Mouse (Mus musculus) heart, embryonic 12.5 days (tissue): ENCODE data around the gene Hdhd3. TPM values are rescaled to one million over a fixed set of nuclear protein-coding genes. Genes with fewer than 3 reads are reported as not detected.
"Not testable (repeated sequence)": the region's sequence is repeated elsewhere in the genome, so short reads cannot be mapped to it uniquely, and the experiment has no call there.

Experiments
- ATAC-seq: fragments of 200-750 bp; cut with Nextera tagmentation; 2 replicates; pipeline ENCODE4 v1.8.0; 2017; ENCODE audit warnings: moderate TSS enrichment, moderate library complexity; ENCODE audit not compliant: insufficient number of reproducible peaks, low FRiP score
- H3K27ac ChIP-seq: fragments of 300-500 bp; sonication (generic); 2 replicates; pipeline ENCODE4 v1.5.1; 2016; ENCODE audit warnings: mild to moderate bottlenecking, moderate library complexity; ENCODE audit not compliant: poor library complexity, severe bottlenecking
- H3K27me3 ChIP-seq: fragments of 300-500 bp; sonication (generic); replicated peaks from 2 replicates; pipeline ENCODE4 v1.6.1; 2016; ENCODE audit warnings: mild to moderate bottlenecking, moderate library complexity
- H3K36me3 ChIP-seq: fragments of 300-500 bp; sonication (generic); 2 replicates; pipeline ENCODE4 v1.6.1; 2016; ENCODE audit warnings: mild to moderate bottlenecking, moderate library complexity
- H3K4me1 ChIP-seq: fragments of 300-500 bp; sonication (generic); replicated peaks from 2 replicates; pipeline ENCODE4 v1.6.1; 2016; ENCODE audit warnings: mild to moderate bottlenecking
- H3K4me2 ChIP-seq: fragments of 300-500 bp; sonication (generic); 2 replicates; pipeline ENCODE4 v1.6.1; 2016; ENCODE audit warnings: mild to moderate bottlenecking, moderate library complexity
- H3K4me3 ChIP-seq: fragments of 300-500 bp; sonication (generic); 2 replicates; pipeline ENCODE4 v1.5.1; 2016; ENCODE audit warnings: mild to moderate bottlenecking
- H3K9ac ChIP-seq: fragments of 300-500 bp; sonication (generic); 2 replicates; pipeline ENCODE4 v1.6.1; 2016; ENCODE audit warnings: mild to moderate bottlenecking, moderate library complexity
- H3K9me3 ChIP-seq: fragments of 300-500 bp; sonication (generic); replicated peaks from 2 replicates; pipeline ENCODE4 v1.6.1; 2016; ENCODE audit warnings: mild to moderate bottlenecking, moderate library complexity
- WGBS: fragments of 180-500 bp; shearing (Covaris S2); methylation state at CpG from one replicate; pipeline ENCODE4 v1.1.7; 2016; 5-methylcytosine and 5-hydroxymethylcytosine counted together
- polyA plus RNA-seq: library from polyadenylated mRNA; unstranded; fragments of >200 nt; fragmentation: Nextera tagmentation; extraction: Ambion mirVana; gene quantifications from 2 replicates; pipeline ENCODE4 v1.2.1, GENCODE M21; 2016

Gene Hdhd3
- polyA plus RNA-seq, 1 experiment from 2014 or later: 8.0 TPM

DNA sequence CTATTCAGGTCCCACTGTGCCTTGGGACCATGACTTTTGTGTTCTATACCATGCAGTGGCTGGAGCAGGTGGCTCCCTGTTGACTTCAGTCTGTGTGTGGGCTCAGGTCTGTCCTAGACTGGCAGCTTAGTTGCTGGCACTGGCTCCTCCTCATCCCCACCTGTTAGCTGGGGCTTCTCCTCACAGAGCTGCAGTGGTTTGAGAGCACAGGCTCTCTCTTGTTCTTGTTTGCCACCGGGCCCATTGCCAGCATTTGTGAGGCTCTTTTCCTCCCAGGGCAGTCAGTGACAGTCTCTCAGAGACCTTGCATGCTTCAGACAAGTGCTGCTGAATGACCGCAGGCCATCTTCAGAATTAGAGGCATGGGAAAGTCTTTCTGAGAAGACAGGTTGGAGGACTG, 10.6 kb downstream of the Hdhd3 start:
- H3K9me3 ChIP-seq: no peaks in the 10 kb centered on the region
- no peak overlapping the region for H3K4me3 ChIP-seq
- no peak overlapping the region for H3K4me2 ChIP-seq
- WGBS: 78% methylated on average over 2 of the region's 2 CpGs
- 0 out of 2 replicates have a peak, but pooled peaks cover 6% of the 10 kb centered on the region for H3K4me1 ChIP-seq
- H3K27me3 ChIP-seq: no peaks in the 10 kb centered on the region
- no peak for ATAC-seq
- H3K9ac ChIP-seq: no peak overlapping the region
- peaks cover 2% of the 10 kb centered on the region; the same call in 1 of the 2 replicates for H3K36me3 ChIP-seq
- no peak overlapping the region for H3K27ac ChIP-seq

DNA sequence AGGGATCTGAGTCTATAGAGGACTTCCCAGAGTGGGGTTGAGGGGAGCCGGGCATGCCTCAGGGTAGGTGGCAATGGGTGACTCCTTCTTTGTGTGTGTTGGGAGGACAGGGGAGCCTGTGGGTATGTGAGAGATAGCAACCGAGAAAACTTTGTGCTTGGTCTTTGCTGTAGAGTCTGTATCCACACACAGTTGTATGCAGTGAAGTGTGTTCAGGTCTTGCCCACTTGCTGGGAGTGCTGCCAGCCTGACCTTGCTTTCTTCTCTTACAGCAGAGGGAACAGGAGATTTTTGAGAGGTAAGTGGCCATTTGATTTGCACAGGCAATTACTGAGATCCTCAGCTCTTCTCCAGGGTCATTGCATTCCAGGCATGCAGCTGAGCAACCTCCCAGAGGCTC, 15.4 kb downstream of the Hdhd3 start:
- 76% methylated on average over 2 of the region's 2 CpGs for WGBS
- ATAC-seq: no peak

DNA sequence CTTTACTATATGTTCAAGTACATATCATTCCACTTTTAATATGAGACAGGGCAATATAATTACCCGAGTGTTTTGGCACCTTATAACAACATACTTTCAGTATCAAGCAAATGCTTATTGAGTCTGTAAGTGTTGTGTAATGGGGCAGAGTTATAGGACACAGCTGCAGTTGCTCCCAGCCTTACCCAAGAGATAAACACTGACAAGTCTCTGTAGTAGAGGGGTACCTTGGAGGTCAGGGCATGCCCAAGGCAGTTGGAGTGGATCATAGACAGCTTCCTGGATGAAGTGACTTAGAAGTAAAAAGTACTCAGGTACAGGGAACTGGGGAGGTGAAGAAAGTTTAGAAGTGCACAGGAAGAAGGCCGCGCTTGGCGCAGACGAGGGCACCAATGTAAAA, 16.1 kb downstream of the Hdhd3 start:
- H3K4me3 ChIP-seq: no peak overlapping the region
- H3K4me2 ChIP-seq: no peak overlapping the region
- 0 out of 2 replicates have a peak, but pooled peaks cover 3% of the 10 kb centered on the region for H3K27me3 ChIP-seq
- no peak for ATAC-seq
- 88% methylated on average over 5 of the region's 5 CpGs for WGBS
- no peaks in the 10 kb centered on the region for H3K9me3 ChIP-seq
- no peaks in the 10 kb centered on the region for H3K4me1 ChIP-seq
- no peak overlapping the region for H3K9ac ChIP-seq
- no peak overlapping the region for H3K27ac ChIP-seq
- H3K36me3 ChIP-seq: no peaks in the 10 kb centered on the region

More for the DNA sequence above, 15.4 kb downstream of the Hdhd3 start:
- H3K4me3 ChIP-seq: no peak overlapping the region
- no peaks in the 10 kb centered on the region for H3K36me3 ChIP-seq
- H3K4me1 ChIP-seq: no peaks in the 10 kb centered on the region
- no peaks in the 10 kb centered on the region for H3K27me3 ChIP-seq
- no peak overlapping the region for H3K27ac ChIP-seq
- no peaks in the 10 kb centered on the region for H3K9me3 ChIP-seq
- no peak overlapping the region for H3K9ac ChIP-seq
- H3K4me2 ChIP-seq: no peak overlapping the region

DNA sequence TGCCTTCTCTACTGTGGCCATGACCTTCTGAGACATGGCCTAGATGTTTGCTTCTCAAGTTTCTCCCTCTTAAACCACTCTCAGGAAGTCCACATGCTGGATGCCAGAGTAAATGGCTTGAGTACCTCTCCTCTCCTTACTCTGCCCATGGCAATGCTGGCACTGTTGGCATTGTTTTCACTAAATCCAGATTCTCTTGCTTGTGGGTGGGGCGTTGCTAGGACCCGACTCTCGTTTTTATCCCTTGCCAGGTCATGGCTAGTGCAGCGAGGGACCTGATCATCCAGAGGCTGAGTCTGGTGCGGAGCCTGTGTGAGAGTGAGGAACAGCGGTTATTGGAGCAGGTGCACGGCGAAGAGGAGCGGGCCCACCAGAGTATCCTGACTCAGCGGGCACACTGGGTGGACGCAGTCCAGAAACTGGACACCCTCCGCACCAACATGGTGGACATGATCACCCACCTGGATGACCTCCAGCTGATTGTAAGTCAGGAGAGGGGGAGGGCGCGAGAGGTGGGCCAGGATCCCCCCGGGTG, 17.0 kb downstream of the Hdhd3 start:
- H3K9me3 ChIP-seq: no peaks in the 10 kb centered on the region
- H3K4me1 ChIP-seq: no peaks in the 10 kb centered on the region
- H3K9ac ChIP-seq: no peak overlapping the region
- peaks cover 11% of the 10 kb centered on the region; the same call in 1 of the 2 replicates for H3K27me3 ChIP-seq
- 90% methylated on average over 15 of the region's 15 CpGs for WGBS
- no peak overlapping the region for H3K4me2 ChIP-seq
- H3K27ac ChIP-seq: no peak overlapping the region
- no peak for ATAC-seq
- no peaks in the 10 kb centered on the region for H3K36me3 ChIP-seq
- no peak overlapping the region for H3K4me3 ChIP-seq

DNA sequence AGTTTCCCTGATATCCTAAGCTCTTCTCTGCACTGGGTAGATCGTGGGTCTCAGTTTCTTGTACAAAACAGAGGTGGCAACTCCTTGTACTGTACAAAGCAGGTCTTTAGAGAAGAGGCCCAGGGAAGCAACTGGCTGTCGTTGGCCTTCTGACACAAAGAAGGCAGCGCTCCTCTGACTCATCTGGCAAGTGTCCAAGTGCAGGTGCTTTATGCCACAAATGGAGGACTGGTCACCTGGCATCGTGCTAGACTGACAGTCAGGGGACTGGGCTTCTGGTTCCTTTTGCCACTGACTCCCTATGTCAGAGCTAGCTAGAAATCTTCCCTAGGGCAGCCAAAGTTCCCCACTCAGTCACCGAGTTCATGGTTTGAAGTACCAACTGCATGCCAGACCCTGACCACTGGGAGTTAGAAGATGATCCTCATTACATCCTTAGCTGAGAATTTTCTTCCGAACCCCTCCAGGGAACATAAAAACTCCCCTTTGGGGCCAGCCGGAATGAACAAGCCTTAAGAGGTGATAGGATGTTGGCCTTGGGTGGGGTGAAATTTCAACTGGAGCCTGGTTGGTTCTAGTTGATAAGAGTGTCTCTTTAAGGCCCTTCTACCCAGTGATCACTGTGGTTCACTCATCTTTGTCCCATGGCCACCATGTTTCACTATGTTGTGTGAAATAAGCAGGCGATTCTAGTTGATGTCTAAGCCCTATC, 17.7 kb downstream of the Hdhd3 start:
- no peak overlapping the region for H3K4me3 ChIP-seq
- 81% methylated on average over 8 of the region's 8 CpGs for WGBS

DNA sequence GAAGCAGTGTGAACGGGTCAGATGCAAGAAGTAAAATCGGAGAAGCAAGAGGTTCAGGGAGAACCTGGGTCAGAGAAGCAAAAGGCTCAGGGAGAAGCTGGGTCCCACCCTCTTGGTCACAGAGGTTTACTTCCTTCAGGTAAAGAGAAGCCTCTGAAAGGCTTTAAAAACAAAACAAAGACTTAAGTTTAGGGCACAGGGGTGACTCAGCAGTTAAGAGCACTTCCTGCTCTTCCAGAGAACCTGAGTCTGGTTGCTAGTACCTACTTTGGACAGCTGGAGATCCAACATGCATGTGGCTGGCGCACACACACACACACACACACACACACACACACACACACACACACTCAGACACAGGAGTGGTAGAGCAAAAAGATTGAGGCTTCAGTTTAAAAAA, 18.3 kb downstream of the Hdhd3 start:
- no peak overlapping the region for H3K4me2 ChIP-seq
- 73% methylated on average over 3 of the region's 3 CpGs for WGBS
- H3K9me3 ChIP-seq: no peaks in the 10 kb centered on the region
- H3K4me3 ChIP-seq: no peak overlapping the region
- H3K36me3 ChIP-seq: no peaks in the 10 kb centered on the region
- H3K9ac ChIP-seq: no peak overlapping the region
- H3K27ac ChIP-seq: no peak overlapping the region
- no peak for ATAC-seq
- peaks cover 19% of the 10 kb centered on the region; the same call in 1 of the 2 replicates for H3K27me3 ChIP-seq
- peaks cover 1% of the 10 kb centered on the region; the same call in 1 of the 2 replicates for H3K4me1 ChIP-seq

More for the DNA sequence above, 17.7 kb downstream of the Hdhd3 start:
- Histone ChIP-seq H3K27ac (no peak overlapping the region), H3K9me3 (no peaks in the 10 kb centered on the region), H3K4me1 (no peaks in the 10 kb centered on the region), H3K9ac (no peak overlapping the region), H3K36me3 (no peaks in the 10 kb centered on the region), H3K27me3 (peaks cover 13% of the 10 kb centered on the region; the same call in 1 of the 2 replicates), H3K4me2 (no peak overlapping the region)
- ATAC-seq: no peak

DNA sequence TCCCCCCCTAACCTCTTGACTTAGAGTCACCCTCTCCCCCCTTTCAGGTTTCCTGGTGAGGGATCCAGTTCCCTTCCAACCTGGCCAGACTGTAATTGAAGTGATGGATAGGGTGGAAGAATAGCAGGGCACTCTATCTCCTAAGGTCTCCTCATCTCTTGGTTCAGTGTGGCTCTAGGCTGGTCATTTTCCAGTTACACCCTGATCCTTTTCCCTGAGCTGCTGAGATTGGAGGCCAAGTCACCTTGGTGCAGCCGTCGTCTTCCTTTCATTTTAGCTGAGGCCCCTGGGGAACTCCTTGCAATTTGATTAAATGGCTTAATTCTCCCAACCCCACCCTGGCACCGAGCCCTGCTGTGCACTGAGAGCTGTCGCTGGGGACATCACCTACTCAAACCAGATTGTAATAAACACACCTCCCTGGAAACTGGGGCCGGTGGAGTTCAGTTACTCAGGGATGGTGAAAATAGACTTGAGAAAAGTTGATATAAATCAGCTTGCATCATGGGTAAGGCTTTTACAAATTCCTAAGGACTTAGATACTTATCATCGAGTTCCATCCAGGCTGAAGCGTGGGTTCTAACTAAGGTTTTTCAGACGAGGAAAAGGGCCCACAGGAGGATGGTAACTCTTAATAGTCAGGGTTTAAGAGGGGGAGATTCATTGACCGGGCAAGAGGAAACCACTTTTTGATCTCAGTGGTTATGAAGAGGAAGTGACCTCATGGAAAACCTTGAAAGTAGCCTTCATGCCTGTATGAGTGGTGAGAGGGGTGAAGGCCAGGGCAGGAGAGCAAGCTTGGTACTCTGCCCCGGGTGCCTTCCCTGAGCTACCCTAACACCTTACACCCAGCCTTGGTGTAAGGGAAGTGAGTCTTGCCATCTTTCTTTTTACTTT, 22.3 kb downstream of the Hdhd3 start:
- Histone ChIP-seq H3K36me3 (no peaks in the 10 kb centered on the region), H3K4me3 (no peak overlapping the region), H3K4me1 (peaks cover 9% of the 10 kb centered on the region), H3K27me3 (peaks cover 37% of the 10 kb centered on the region), H3K9ac (no peak overlapping the region), H3K4me2 (peak overlapping the region; percentile 94; the same call in 1 of the 2 replicates), H3K9me3 (no peaks in the 10 kb centered on the region), H3K27ac (no peak overlapping the region)
- ATAC-seq: no peak; the same call in 1 of the 2 replicates
- 47% methylated on average over 10 of the region's 10 CpGs for WGBS

DNA sequence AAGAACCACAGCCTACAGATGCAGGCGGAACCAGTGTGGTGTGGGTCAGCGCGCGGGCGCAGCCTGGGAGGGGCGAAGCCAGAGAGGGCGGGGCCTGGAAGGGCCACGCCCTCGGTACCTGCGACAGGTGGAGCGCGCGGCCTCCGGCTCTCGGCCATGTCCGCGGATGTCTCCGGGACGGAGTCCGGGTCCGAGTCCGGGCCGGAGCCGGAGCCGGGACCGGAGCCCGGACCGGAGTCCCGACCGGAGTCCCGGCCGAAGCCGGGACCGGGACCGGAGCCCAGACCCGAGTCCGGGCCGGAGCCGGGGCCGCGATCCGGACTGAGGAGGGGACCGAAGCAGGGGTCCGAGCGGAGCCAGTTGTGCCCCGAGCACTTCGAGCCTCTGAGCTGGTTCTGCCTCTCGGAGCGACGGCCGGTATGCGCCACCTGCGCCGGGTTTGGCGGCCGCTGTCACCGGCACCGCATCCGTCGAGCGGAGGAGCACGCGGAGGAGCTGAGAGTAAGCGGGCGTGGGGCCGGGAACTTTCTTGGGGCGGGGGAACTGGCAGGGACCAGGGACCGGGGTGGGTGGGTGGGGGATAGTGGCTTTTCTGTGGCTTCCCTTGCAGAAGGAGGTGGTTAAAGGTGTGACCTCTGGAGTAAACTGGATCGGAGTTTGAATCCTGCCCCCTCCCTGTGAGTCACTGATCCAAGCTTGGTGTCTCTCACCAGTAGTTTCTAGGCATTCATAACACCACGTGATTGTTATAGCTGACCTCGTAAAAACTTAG, 23.1 kb downstream of the Hdhd3 start, which contains the start of gene Bspry:
Gene Bspry, plus strand, starts transcription at position 117 of the 772 bp plus-strand sequence.
- Histone ChIP-seq H3K4me1 (peaks cover 9% of the 10 kb centered on the region), H3K27me3 (peaks cover 37% of the 10 kb centered on the region), H3K27ac (no peak within 1 kb of the TSS), H3K9me3 (no peaks in the 10 kb centered on the region), H3K9ac (peak within 1 kb of the TSS; percentile 39; the same call in 1 of the 2 replicates), H3K4me3 (peak within 1 kb of the TSS; percentile 55), H3K36me3 (no peaks in the 10 kb centered on the region), H3K4me2 (peak within 1 kb of the TSS; percentile 94)
- WGBS: 3% methylated on average over 70 of the region's 71 CpGs
- ATAC-seq: peak; percentile 78

DNA sequence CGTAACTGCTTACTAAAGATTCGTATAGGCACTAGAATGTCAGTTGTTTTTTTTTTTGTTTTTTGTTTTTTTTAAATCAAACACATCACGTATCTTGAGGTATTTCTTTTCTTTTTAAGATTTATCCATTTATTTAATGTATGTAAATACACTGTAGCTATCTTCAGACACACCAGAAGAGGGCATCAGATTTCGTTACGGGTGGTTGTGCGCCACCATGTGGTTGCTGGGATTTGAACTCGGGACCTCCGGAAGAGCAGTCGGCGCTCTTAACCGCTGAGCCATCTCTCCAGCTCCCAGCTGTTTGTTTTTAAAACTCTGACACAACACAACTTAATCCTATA, 23.7 kb downstream of the Hdhd3 start:
- not testable (repeated sequence) for H3K9me3 ChIP-seq, H3K4me1 ChIP-seq, H3K36me3 ChIP-seq, H3K27ac ChIP-seq, ATAC-seq
- peaks cover 37% of the 10 kb centered on the region for H3K27me3 ChIP-seq
- peak overlapping the region; percentile 94 for H3K4me2 ChIP-seq
- WGBS: 16% methylated on average over 11 of the region's 11 CpGs
- peak overlapping the region; percentile 55 for H3K4me3 ChIP-seq
- H3K9ac ChIP-seq: 0 out of 2 replicates have a peak overlapping the region, but pooled peaks have one; percentile 39

DNA sequence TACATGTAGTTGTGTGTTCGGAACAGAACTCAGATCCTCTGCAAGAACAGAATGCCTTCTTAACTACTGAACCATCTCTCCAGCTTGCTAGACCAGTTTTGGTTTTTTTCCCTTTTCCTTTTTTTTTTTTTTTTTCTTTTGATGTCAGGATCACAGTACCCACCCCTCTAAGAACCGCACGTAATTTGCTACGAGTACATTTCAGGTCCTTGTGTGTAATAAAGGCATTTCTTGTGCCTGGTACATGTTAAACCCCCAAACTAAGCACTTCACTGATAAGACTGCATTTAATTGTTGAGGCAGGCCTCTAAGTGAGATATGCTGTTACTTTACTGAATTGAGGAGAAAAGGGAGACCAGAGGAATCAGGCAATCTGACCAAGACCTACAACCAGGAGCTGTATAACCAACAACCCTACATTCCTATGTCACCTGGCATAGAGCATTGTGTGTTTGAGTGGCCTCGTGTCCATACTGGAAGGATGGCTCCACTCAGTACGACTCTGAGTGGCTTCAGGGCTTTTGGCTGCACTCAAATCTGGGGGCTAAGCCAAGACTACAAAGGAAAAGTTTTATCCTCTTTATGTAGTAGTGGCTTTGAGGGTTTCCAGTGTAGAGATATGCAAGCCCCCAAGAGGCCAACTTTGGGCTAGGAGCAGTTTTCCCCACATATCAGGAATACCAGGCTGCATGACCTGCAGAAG, 25.6 kb downstream of the Hdhd3 start:
- H3K9ac ChIP-seq: no peak overlapping the region
- no peak for ATAC-seq
- no peaks in the 10 kb centered on the region for H3K9me3 ChIP-seq
- no peaks in the 10 kb centered on the region for H3K36me3 ChIP-seq
- H3K4me3 ChIP-seq: no peak overlapping the region
- 74% methylated on average over 6 of the region's 6 CpGs for WGBS
- H3K4me2 ChIP-seq: no peak overlapping the region
- H3K4me1 ChIP-seq: peaks cover 9% of the 10 kb centered on the region
- no peak overlapping the region for H3K27ac ChIP-seq
- H3K27me3 ChIP-seq: peaks cover 37% of the 10 kb centered on the region
